Mouse (Mus musculus): ENCODE measurements around the gene 1700129C05Rik.

1700129C05Rik gene

GRCm38 (mm10) chr14:59142793-59143192 lies at the start of gene 1700129C05Rik:
Gene 1700129C05Rik (minus strand): TSS chr14:59142893.
- no peak for DNase-seq

GRCm38 (mm10) chr14:59186121-59186520 lies 43.4 kb upstream of the 1700129C05Rik start:
- DNase-seq: no peak

GRCm38 (mm10) chr14:59185514-59185913 lies 42.8 kb upstream of the 1700129C05Rik start:
- no peak for DNase-seq

- no peak for DNase-seq
Observed at GRCm38 (mm10) chr14:59182732-59183131, 40.0 kb upstream of the 1700129C05Rik start.

- DNase-seq: no peak
Observed at GRCm38 (mm10) chr14:59178649-59179048, 36.0 kb upstream of the 1700129C05Rik start, which contains the start of gene Gm5142. Gene Gm5142 (minus strand): TSS chr14:59178749.

GRCm38 (mm10) chr14:59157016-59157698 lies 14.5 kb upstream of the 1700129C05Rik start:
- no peak for DNase-seq

- no peak for DNase-seq
Observed at GRCm38 (mm10) chr14:59155589-59155988, 12.9 kb upstream of the 1700129C05Rik start.

GRCm38 (mm10) chr14:59114281-59114680 lies 28.4 kb downstream of the 1700129C05Rik start:
- no peak for DNase-seq

- no peak for DNase-seq
Observed at GRCm38 (mm10) chr14:59104006-59104605, 38.6 kb downstream of the 1700129C05Rik start.

GRCm38 (mm10) chr14:59093601-59094000 lies 49.1 kb downstream of the 1700129C05Rik start:
- DNase-seq: no peak

GRCm38 (mm10) chr14:59084396-59084795 lies 58.3 kb downstream of the 1700129C05Rik start:
- DNase-seq: no peak
